Mouse (Mus musculus): Measurements from ENCODE around the gene Foxs1.

Gene Foxs1

DNA sequence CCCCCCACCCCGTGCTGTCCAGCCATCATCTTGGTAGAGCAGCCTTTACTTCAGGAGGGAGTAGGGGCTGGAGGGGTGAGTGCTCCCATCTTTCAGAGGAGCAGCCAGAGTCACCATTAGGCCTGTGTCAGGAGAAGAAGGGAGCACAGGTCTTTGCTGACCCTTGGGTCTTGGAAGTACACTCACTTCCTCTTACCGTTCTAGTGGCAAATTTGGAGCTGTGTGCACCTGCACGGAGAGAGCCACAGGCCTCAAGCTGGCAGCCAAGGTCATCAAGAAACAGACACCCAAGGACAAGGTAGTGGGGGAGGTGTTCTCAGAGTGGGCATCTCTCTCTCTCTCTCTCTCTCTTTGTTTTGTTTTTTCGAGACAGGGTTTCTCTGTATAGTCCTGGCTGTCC lies 17.6 kb downstream of the Foxs1 start:
- no peak for TF ChIP-seq GATA4 (IDR thresholded peaks at IDR 0.05; ENCODE audit: insufficient replicate concordance, low read length)

DNA sequence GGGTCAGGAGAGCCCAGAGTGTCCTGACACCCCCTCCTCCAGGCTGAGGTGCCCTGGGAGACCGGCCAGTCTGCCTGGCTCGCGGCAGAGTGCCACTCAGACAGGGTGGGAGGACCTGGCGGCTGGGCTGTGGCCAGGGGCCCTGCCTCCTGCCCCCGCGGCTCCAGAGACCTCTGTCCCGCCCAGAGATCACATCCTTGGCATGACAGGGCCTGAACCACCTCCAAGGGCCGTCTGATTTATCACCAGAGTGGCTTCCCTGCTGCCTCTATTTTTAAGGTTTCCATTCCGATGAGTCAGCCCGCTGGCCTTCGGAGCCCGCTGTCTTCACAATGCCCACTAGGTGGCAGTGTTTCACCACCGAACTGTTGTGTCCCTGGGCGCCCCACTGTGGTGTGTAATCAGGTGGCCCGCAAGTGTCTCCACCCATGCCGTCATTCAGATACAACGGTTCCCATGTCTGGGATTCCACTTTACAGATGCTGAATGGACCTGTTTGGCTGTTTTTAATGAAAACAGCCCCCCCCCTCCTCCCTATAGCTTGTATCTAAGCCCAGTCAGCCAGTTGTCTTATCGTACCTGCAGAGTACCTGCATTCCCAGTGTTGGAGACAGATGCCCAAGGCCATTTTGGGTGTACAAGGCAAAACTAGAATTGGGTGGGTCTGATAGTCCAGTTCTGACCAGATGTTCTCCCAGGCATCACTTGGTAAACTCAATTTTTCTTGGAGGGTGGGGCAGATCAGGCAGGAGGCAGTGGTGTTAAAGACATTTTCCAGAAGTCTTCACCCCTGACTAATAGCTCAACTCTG lies 18.5 kb downstream of the Foxs1 start:
- TF ChIP-seq GATA4 (IDR thresholded peaks at IDR 0.05; ENCODE audit: insufficient replicate concordance, low read length) = no peak

DNA sequence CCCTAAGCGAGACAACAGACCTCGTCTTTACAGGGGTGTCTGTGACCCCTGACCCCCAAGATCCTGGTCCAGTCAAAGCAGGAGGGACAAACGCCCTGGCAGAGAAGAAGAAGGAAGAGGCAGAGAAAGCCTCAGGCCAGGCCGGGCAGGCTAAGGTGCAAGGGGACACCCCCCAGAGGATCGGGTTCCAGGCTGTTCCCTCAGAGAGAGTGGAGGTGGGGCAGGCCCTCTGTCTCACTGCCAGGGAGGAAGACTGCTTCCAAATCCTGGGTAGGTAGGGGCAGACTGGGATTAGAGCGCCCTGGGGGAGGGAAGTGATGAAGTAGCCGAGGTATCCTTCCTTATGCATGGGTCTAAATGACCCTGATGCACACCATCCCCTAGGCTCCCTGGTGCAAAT lies 19.5 kb downstream of the Foxs1 start:
- TF ChIP-seq GATA4 (IDR thresholded peaks at IDR 0.05; ENCODE audit: insufficient replicate concordance, low read length) = no peak

DNA sequence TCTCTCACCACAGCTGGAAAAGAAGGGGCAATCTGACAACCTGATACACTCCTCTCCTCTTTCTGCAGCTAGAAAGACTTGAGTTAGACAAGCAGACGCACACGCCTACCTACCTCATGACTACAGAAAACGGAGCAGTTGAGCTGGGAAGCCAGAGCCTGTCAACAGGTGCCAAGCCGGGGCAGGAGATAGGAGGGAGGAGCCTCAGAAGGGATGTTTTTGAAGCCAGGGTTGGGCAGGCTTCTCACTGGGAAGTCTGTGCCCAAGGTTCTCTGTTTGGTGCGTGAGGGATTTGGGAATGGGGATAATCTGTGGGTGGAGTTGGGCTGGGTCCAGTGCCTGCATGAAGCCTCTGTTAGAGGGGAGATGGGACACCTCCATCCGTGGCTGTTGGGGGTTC lies 21.6 kb downstream of the Foxs1 start:
- no peak for TF ChIP-seq GATA4 (IDR thresholded peaks at IDR 0.05; ENCODE audit: insufficient replicate concordance, low read length)

DNA sequence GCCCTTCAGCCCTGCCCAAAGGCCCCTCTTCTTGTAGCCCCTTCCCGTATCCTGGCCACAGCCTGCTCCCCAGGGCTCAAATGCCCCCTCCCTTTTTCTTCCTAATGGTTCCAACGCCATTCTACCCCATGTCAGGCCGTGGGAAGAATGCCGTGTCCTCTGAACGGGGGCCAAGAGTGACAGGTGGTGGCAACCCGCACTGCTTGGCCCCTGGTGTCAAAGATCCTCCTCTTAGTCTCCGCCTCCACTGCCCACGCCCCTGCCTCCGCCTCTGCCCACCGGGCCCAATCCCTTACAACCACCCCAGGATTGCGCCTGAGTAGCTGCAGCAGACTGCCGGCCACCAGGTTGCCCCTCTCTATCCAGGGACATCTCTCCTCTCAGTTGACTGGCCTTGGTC lies 22.0 kb downstream of the Foxs1 start, which contains the start of gene Mylk2:
TSS of gene Mylk2 (plus strand) at position 322 of the 400 bp plus-strand sequence.
- TF ChIP-seq GATA4 (IDR thresholded peaks at IDR 0.05; ENCODE audit: insufficient replicate concordance, low read length) = no peak

DNA sequence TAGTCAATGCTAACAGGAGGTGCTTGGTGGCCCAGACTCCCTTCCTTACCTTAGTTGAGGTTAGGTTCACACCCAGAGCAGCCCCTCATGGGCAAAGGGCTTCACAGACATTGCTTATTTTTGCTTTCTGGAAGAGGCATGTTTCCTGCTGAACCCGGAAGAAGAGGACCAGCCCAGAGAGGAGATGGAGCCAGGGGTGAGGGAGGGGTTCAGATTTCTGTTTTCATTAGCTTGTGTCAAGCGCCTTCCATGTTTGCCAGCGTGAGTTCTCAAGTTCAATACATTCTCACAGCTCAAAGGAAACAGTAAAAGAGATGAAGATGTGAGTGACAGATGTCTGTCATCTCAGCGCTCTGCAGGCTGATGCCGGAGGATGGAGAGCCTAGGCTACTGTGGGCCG lies 23.2 kb downstream of the Foxs1 start:
- TF ChIP-seq GATA4 (IDR thresholded peaks at IDR 0.05; ENCODE audit: insufficient replicate concordance, low read length) = no peak

DNA sequence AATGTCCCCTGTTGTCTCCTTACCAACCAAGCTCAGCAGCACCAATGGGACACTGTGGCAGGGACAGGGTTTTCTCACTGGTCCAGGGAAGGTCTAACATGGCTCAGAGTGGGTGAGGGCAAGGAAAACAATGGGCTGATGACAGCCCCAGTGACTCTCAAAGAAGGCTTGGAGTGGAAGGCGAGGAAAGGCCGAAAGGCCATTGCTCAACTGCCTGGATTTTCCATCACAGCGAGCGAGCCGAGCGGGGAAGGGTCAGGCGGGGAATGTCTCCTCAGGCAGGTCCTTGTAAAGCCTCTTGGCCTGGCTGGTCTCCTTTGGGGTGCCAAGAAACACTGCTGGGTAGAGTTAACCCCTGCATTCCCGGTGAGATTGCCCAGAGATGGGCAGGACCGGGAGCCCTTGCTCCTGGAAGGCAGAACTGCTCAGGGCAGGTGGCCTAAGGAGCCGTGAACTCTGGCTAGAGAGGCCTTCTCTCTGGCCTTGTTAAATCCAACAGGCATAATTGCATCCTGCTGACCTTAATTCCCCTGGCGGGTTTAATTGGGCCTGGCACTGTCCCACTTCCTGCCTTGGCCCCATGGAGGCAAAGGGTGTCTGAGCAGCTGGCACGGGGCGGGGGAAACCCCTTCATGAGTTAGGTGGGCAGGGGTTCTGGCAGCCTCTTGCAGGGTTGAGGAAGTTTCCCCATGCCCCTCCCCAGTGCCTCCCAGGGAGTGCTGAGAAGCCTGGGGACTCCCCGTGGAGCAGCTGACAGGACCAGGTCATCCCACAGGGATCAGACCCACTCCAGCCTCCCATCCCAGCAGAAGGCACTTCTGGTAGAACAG lies 25.7 kb downstream of the Foxs1 start:
- TF ChIP-seq GATA4 (IDR thresholded peaks at IDR 0.05; ENCODE audit: insufficient replicate concordance, low read length) = no peak

DNA sequence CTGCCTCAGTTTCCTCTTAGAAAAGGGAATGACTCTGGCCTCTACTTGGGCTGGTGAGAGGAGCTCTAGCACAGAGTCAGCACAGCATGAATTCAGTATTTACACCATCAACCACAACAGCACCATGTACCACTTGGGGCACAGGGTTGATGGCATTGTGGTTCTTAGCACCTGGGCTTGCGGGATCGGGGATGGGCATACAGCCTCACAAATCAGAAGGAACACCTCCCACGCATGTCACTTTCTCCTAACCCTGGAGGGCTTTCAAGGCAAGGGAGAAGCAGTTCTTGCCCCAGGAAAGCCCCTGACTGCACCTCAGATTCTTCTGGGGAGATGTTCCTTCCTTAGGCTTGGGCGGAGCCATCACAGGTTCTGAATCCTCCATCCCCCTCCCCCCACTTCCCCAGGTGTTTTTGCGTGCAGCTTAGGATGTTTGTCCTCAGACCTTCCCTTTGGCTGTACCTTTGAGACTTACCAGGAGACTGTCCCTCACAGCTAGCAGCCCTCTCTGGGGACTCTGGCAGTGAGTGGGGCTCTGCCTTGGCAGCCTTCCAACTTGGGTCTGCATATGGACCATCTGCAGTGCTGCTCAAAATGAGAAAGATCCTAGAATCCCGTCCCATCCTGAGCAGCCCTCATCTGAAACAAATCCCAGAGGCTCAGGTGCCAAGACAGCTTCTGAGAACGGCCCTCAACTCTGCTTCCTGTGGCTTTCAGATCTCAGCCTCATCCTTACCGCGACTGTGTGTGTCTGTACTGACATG lies 26.6 kb downstream of the Foxs1 start:
- TF ChIP-seq GATA4 (IDR thresholded peaks at IDR 0.05; ENCODE audit: insufficient replicate concordance, low read length) = no peak

DNA sequence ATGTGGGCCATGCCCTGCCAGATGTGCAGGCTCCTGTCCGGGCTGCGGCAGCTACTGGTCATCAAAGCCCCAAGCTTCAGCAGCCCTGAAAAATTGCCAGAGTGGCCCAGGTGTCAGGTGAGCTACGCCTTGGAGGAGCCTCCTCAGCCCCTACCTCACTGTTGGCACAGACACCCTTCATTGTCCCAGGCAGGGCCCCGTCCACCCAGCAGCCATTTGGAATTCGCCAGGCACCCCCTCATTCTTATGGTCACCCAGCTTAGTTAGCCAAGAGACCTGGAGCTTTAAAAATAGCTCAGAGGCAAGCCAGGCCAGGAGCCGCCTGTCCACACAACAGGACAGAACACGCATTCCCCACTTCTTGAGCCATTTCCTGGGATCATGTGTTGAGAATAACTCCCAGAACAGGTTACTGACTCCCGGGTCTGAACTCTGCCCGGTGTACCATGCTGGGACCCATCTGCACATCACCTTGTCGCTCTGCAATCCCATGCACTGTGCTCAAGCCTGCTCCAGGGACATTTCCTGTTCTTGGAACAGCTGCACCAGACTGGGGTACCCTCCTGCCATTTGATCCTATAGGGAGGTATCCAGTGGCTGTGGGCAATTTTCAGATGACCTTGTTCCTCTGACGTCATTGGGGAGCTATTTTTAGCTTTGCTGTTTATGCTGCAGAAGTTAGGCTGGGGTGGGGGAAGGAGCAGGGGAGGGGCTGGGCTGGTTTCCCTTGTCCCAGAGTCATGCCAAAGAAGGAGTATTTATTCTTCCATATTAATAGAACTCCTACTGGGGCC lies 27.8 kb downstream of the Foxs1 start:
- TF ChIP-seq GATA4 (IDR thresholded peaks at IDR 0.05; ENCODE audit: insufficient replicate concordance, low read length) = no peak

DNA sequence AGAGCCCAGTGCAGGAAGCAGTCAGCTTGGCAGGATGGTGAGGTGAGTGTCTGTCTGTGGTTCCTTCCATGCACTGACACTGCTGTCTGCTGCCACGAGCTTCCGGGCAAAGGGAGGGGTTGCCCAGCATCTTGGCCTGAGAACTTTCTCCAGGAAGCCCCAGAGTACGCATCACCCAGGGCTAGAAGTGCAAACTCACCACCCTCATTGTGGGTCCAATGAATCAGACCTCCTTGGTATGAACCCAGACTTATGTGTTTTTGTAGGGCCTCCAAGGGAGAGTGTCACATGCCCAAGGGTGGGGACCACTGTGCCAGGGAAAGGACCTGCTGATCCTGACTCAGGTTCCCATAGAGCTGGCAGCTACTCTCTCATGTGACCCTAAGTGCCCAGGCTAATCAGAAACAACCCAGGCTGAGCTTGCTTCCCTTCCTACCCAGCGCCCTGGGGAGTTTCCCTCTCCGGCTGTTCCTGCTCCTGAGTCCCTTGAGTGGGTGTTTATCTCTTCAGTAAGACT lies 28.8 kb downstream of the Foxs1 start:
- no peak for TF ChIP-seq GATA4 (IDR thresholded peaks at IDR 0.05; ENCODE audit: insufficient replicate concordance, low read length)

DNA sequence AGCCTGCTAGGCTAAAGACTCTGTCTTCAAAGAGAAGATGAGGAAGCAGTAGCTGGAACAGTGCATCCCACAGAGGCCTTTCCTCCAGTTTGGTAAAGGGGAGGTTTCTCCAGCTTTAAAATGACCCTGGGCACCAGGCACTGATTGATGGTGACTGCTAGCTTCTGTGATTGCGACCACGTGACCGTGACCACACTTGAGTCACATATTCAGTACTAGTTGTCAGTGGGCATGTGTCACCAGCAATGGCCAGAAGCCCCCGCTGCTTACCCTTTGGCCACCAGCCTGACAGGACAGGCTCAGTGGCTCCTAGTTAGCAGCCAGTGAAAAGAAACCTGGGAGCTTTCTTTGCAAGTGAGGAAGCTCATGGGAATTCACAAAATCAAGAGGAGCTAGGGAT lies 29.4 kb downstream of the Foxs1 start:
- no peak for TF ChIP-seq GATA4 (IDR thresholded peaks at IDR 0.05; ENCODE audit: insufficient replicate concordance, low read length)

DNA sequence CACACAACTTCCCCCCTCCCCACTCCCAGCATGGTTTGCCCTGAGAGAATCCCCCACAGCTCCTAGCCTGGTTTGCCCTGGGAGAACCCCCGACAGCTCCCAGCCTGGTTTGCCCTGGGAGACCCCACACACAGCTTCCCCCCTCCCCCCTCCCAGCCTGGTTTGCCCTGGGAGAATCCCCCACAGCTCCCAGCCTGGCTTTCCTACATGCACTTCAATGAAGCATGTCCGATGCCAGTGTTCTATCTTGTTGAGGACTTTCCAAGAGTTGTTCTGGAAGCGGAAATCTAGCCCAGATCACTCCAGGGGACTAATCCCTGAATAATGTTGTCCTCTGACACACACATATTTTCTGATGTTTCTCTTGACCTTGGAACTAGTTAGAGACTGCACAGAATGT lies 30.4 kb downstream of the Foxs1 start:
- no peak for TF ChIP-seq GATA4 (IDR thresholded peaks at IDR 0.05; ENCODE audit: insufficient replicate concordance, low read length)

DNA sequence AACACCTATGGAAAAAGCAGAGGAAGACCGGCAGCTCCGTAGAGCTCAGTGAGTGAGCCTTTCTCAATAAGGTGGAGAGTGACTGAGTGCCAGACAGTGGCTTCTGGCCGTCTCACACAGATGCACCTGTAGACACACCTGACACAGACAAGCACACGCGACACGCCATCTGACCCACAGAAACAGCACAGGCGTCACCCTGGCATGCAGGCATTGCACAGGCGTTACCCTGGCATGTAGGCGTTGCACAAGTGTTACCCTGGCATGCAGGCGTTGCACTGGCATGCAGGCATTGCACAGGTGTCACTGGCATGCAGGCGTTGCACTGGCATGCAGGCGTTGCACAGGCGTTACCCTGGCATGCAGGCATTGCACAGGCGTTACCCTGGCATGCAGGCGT lies 31.7 kb downstream of the Foxs1 start:
- no peak for TF ChIP-seq GATA4 (IDR thresholded peaks at IDR 0.05; ENCODE audit: insufficient replicate concordance, low read length)

DNA sequence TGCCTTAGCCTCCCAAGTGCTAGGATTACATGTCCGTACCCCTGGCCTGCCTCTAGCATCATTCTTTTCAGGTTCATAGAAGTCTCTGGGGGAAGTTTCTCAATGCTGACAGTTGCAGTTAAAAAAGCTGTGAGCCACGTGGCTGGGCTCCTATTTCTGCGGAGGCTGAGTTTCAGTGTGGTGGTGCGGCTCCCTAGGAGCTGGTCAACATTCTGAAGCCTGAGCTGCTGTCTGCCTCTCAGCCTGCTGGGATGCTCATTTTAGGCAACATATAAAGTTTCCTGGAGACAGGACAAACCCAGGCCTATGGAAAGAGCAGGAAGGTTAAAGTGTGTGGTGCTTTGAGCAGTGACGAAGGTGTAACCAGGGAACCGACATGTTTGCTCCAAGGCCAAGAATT lies 34.0 kb downstream of the Foxs1 start:
- TF ChIP-seq GATA4 (IDR thresholded peaks at IDR 0.05; ENCODE audit: insufficient replicate concordance, low read length) = no peak

DNA sequence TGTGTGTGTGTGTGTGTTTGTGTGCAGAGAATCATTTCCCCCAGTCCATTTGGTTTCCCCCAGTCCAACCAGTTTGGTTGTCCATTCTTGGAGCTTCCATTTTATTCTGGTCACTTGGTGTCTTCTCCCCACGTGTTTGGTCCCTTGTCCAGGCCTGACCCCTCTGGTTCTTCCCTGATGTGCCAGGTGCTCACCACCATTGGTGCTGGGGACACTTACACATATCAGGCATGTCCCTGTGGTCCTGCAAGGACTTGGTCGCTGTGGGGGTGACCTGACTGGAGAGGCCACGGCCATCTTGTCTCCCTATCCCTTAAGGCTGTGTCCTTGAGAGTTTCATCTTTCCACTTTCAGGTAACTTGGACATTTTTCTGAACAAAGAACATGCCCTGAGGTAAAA lies 36.1 kb downstream of the Foxs1 start:
- no peak for TF ChIP-seq GATA4 (IDR thresholded peaks at IDR 0.05; ENCODE audit: insufficient replicate concordance, low read length)
